Mouse (Mus musculus) megakaryocyte, embryonic 14.5 days (primary cell): ENCODE data around the gene Tkt.

ENCODE experiments used
- FLI1 ChIP-seq: IDR thresholded peaks from 2 replicates; pipeline ENCODE4 v1.6.1; 2012; ENCODE audit warnings: low read length, inconsistent platforms, mixed read lengths
- GATA1 ChIP-seq: IDR thresholded peaks from 3 replicates; pipeline ENCODE4 v1.6.1; 2012; ENCODE audit warnings: mixed read lengths, low read length, inconsistent platforms, borderline replicate concordance

DNA sequence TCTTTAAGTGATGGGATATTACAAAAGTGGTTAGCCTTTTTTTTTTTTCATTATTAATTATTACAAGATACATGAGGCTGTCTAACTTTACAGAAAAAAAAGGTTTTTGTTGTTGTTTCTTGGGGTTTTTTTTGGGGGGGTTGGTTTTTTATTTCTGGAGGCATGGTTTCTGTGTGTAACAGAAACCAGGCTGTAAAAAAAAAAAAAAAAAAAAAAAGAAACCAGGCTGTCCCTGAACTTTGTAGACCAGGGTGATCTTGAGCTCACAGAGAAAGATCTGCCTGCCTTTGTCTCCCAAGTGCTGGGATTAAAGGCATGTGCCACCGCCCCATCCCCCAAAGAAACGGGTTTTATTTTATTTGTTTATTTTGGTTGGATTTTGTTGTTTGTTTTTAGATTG, 3.8 kb downstream of the Tkt start:
- TF ChIP-seq GATA1 (no peak), FLI1 (no peak)
